Mouse (Mus musculus) liver, postnatal 0 days (tissue): Measurements from ENCODE around the gene Mgat5.

ENCODE experiments used
- CTCF ChIP-seq: sonication (generic); IDR thresholded peaks from 2 replicates; pipeline ENCODE4 v1.5.1; 2016; ENCODE audit warnings: antibody characterized with exemption, low read depth
- EP300 ChIP-seq: IDR thresholded peaks from 2 replicates; pipeline ENCODE4 v1.6.1; 2016; ENCODE audit warnings: antibody characterized with exemption, low read depth, mild to moderate bottlenecking

DNA sequence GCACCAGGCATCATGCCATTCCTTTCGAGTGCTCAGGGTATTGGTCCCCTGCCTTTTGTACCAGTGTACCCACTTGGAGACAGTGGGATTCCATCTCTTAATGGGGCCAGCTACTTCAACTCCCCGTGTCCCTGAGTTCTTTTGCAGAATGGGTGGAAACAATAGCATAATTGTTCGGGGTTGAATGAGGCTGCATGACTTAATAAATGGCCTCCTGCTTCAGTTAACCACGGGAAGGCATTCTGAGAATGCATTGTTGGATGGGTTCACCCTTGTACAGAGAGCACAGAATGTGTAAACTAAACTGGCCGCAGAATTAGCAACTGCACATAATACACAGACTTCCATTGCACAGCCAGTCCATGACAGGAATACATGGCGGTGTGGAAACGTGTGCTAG, 214.8 kb downstream of the Mgat5 start:
- TF ChIP-seq EP300, result no peak
- TF ChIP-seq CTCF, result no peak
